Mouse (Mus musculus) inflammation-experienced regulatory T-cells, adult 6 months (primary cell): ENCODE measurements around the gene Actl7a. TPM values are rescaled to one million over a fixed set of nuclear protein-coding genes. Genes with fewer than 3 reads are reported as not detected.

ENCODE experiments used
- ATAC-seq: one replicate; pipeline ENCODE4 v1.8.0; 2017
- polyA plus RNA-seq, 3 experiments: library from polyadenylated mRNA; unstranded; fragments of 100-300 nt; shearing (Covaris generic); gene quantifications; one replicate each; pipeline ENCODE4 v1.2.1; 2017

Gene Actl7a
- polyA plus RNA-seq, 3 experiments from 2014 or later, result not detected

DNA sequence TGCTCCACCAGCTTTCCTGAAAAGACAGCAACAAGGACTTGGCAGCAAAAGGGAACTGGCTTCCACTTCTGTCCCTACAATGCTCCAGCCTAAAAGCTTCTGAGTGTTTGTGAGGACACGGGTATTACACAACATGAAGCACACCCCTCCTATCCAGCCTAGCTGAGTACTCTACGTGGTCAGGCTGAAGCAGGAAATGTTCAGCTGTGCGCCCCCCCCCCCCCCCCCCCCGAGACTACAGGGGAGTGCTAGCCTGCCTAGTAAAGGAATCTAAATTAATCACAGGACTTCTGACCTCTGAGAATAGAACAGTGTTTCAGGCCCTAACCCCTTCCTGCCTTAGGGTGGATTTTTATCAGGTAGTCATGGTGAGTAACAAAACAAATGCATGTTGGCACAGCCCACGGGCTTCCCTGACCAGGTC, 24.7 kb downstream of the Actl7a start:
- no peak for ATAC-seq

DNA sequence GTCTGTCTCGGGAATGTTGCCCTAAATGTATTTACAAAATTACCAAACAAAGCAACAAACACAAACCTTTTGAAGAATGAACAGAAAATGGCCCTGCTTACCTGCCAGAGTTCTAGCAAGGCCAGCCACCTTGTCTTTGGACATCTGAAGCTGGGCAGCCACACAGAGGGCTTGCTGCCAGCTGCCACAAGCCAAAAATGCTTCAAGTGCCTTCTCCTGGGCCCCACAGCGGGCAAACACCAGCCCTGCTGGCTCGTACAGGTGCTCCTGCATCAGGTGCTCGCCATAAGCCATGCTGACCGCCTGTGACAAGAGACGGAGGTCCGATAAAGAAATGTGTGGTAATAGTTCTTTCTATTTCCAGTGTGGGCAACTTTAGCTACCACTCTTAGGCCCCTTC, 25.7 kb downstream of the Actl7a start:
- ATAC-seq, result no peak

DNA sequence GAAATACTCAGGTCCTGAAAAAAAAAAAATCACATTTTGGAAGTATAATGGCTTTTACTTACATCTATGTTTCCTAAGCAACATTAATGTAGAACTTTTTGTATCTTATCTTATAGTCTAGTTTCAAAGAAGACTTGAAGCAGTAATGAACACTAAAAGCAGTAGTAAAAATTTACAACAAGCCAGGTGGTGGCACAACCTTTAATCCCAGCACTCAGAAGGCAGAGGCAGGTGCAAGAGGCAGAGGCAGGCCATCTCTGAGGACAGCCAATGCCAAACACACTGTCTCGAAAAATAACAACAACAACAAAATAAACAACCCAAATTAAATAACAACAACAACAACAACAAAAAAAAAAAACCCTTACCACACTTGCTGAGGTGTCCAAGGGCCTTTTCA, 27.9 kb downstream of the Actl7a start:
- no peak for ATAC-seq

DNA sequence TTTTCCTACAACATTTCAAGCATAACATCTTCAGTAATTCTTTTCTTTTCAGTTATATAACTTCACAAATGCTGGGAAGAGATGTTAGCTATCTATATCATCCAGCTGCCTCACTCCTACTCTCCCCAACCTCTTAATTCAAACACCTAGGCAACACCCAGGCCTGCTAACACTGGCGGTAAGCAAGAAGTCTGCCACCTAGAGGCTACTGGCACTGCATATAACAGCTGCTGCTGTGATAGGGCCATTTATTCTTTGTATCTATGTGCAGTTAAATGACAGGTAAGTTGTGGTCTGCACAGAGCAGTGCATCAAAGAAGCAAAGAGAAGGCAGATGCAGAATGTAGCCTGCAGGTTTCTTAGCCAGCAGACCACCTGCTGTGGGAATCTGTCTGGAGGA, 48.2 kb downstream of the Actl7a start:
- ATAC-seq, result no peak

Other genes starting within 250 kb of the Actl7a start
- gene Gm26657, start 3.3 kb upstream of the Actl7a start, polyA plus RNA-seq, result not detected
- not detected for gene Actl7b, start 2.0 kb upstream of the Actl7a start, polyA plus RNA-seq
- 10 to 100 TPM; 12.1 to 27.9 (median 23.6) TPM for gene Elp1, start 58.9 kb downstream of the Actl7a start, polyA plus RNA-seq
- gene Fam206a, start 58.9 kb downstream of the Actl7a start, polyA plus RNA-seq, result 10 to 100 TPM; 11.6 to 16.0 (median 12.9) TPM
- 1 to 10 TPM in 2 of 3 experiments, under 1 TPM in 1; 0.89 to 2.6 (median 1.5) TPM for gene Ctnnal1, start 121.8 kb downstream of the Actl7a start, polyA plus RNA-seq
- gene Tmem245, start 204.0 kb downstream of the Actl7a start, polyA plus RNA-seq, result 1 to 10 TPM; 4.4 to 8.2 (median 5.9) TPM
- not detected for gene Frrs1l, start 247.0 kb downstream of the Actl7a start, polyA plus RNA-seq